Mouse (Mus musculus) lung, adult 2 months (tissue): ENCODE results near the gene Pcid2.

Experiments
- CTCF ChIP-seq: fragments of 200-500 bp; IDR thresholded peaks from 2 replicates; pipeline ENCODE4 v1.5.1; 2011; ENCODE audit warnings: mild to moderate bottlenecking, low read length, control low read depth; ENCODE audit not compliant: insufficient read depth
- POLR2A ChIP-seq: fragments of 200-500 bp; IDR thresholded peaks from 2 replicates; pipeline ENCODE4 v1.6.1; 2011; ENCODE audit warnings: low read depth, mild to moderate bottlenecking, control low read depth, low read length, borderline replicate concordance; ENCODE audit errors: extremely low read depth

DNA sequence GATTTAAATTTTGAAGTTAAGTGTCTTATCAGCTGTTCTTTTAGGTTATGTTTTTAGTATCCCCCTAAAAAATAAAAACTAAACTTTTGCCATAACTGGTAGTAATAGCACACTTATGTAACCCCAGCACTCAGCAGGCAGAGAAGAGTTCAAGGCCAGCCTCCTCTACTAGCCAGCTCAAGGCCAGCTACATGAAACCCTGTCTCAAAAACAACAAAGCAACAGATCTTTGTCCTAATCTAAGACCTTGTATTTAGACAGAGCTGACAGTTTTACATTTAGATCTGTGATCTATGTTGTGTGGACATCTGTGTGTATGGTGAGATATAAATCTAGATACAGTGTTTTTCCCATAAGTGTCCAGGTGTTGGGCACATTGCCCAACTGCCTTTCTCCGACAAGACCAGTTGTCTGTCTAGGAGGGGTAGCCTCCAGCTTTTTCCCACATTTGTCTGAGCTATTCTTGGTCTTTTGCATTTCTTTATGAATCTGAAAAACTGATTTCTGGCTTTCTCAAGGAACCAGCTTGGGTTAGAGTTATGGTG is 4.2 kb upstream of the Pcid2 start:
- TF ChIP-seq CTCF (no peak), POLR2A (no peak)
